Mouse (Mus musculus) E14TG2a.4 (cell line): ENCODE results near the gene Foxp1.

ENCODE experiments used
- CTCF ChIP-seq: conservative IDR thresholded peaks from 2 replicates; pipeline ENCODE4 v1.5.1; 2014; ENCODE audit warnings: low read length
- NANOG ChIP-seq: IDR thresholded peaks from 2 replicates; pipeline ENCODE4 v1.6.1; 2014; ENCODE audit warnings: borderline replicate concordance, low read length, mixed read lengths
- POU5F1 ChIP-seq: IDR thresholded peaks from 2 replicates; pipeline ENCODE4 v1.6.1; 2014; ENCODE audit warnings: low read length, borderline replicate concordance

GRCm38 (mm10) chr6:99063982-99064484 lies 458.5 kb downstream of the Foxp1 start:
- TF ChIP-seq CTCF, result no peak
- TF ChIP-seq POU5F1, result no peak
- no peak for TF ChIP-seq NANOG
